22 mouse cellular contexts compared by ENCODE assay signal in genomic region chr1:17451204-17451866, GRCm38 (mm10).
DNase-seq lines count a peak whose midpoint lies in the region; ATAC-seq and TF ChIP-seq lines count a peak whose summit lies in the region.
"Had no signal": no experiment of that assay in that cellular context is flagged by ENCODE, and none has a peak within 500 bp of the region (broad histone marks: within the 10 kb centered on the region; RNA-seq: fewer than 3 reads in every experiment).

No protein-coding gene starts in this region.

- no peaks in the 10 kb centered on the region for H3K9me3 ChIP-seq in heart, postnatal 0 days (replicated peaks; ENCODE audit: control insufficient read depth, low read length)
- no peaks in the 10 kb centered on the region for H3K9me3 ChIP-seq in embryonic facial prominence, embryonic 14.5 days (ENCODE audit: control insufficient read depth, low read length)
- H3K9me3 ChIP-seq in forebrain, embryonic 15.5 days = no peaks in the 10 kb centered on the region
- H3K9me3 ChIP-seq: liver, embryonic 12.5 days; neural tube, embryonic 12.5 days had no signal

- no peak for TF ChIP-seq CTCF in heart, postnatal 0 days (IDR thresholded peaks at IDR 0.05; ENCODE audit: low read depth)

- no peak overlapping the region for H3K4me3 ChIP-seq in heart, postnatal 0 days (ENCODE audit: low read depth, low read length)
- H3K4me3 ChIP-seq in embryonic facial prominence, embryonic 14.5 days (ENCODE audit: low read depth, low read length) = no peak overlapping the region
- H3K4me3 ChIP-seq in forebrain, embryonic 15.5 days = no peak overlapping the region
- H3K4me3 ChIP-seq: left cerebral cortex, adult 2 months; liver, embryonic 12.5 days; neural tube, embryonic 12.5 days had no signal

- no peak for TF ChIP-seq EP300 in heart, postnatal 0 days (IDR thresholded peaks at IDR 0.05; ENCODE audit: low read depth)

- H3K27ac ChIP-seq in heart, postnatal 0 days (ENCODE audit: low read depth) = peak overlapping the region; percentile 19; the same call in 1 of the 2 replicates
- 0 out of 2 replicates have a peak overlapping the region, but pooled peaks have one; percentile 28 for H3K27ac ChIP-seq in embryonic facial prominence, embryonic 14.5 days (replicated peaks; ENCODE audit: low read depth, low read length)
- no peak overlapping the region for H3K27ac ChIP-seq in forebrain, embryonic 15.5 days (replicated peaks)
- H3K27ac ChIP-seq: hindbrain, embryonic 14.5 days; left cerebral cortex, adult 2 months; liver, embryonic 12.5 days; neural tube, embryonic 12.5 days; stomach, postnatal 0 days had no signal

- DNase-seq in heart, postnatal 0 days (ENCODE audit: low spot score) = no peak
- DNase-seq in heart, postnatal 25 days (ENCODE audit: low spot score) = no peak
- peak; percentile 19 for DNase-seq in 416B (ENCODE audit: low read depth)
- peak; percentile 23 for DNase-seq in embryo, embryonic 10 days (ENCODE audit: low spot score)
- peak; percentile 23 for DNase-seq in embryonic facial prominence, embryonic 14.5 days (ENCODE audit: low spot score)
- no peak for DNase-seq in frontal cortex, postnatal 25 days (ENCODE audit: low spot score in 2 of 2)
- DNase-seq: adrenal gland, adult 2 months; cerebellum, adult 8-10 months; heart, postnatal 36 days; kidney, postnatal 10 days; lung, adult 2 months; right cerebral cortex, adult 18-20 months; thymus, postnatal 14 days had no signal

- H3K9ac ChIP-seq in heart, postnatal 0 days (replicated peaks; ENCODE audit: low read depth, low read length) = no peak overlapping the region
- no peak overlapping the region for H3K9ac ChIP-seq in embryonic facial prominence, embryonic 14.5 days (ENCODE audit: low read depth, low read length)
- H3K9ac ChIP-seq in forebrain, embryonic 15.5 days (replicated peaks) = no peak overlapping the region
- H3K9ac ChIP-seq: hindbrain, embryonic 14.5 days; liver, embryonic 12.5 days; neural tube, embryonic 12.5 days had no signal

- ATAC-seq in heart, postnatal 0 days (ENCODE audit: insufficient read depth, low read depth) = no peak
- ATAC-seq in embryonic facial prominence, embryonic 14.5 days (ENCODE audit: low read depth) = no peak
- ATAC-seq in erythroblast, adult 5-6 weeks (replicated peaks; ENCODE audit: low FRiP score, poor library complexity, severe bottlenecking) = no peak
- no peak for ATAC-seq in forebrain, embryonic 15.5 days (replicated peaks)
- ATAC-seq: forebrain, embryonic 14.5 days; liver, embryonic 12.5 days had no signal

- no peaks in the 10 kb centered on the region for H3K27me3 ChIP-seq in heart, postnatal 0 days (ENCODE audit: control insufficient read depth, insufficient read depth, low read length)
- H3K27me3 ChIP-seq in embryonic facial prominence, embryonic 14.5 days (replicated peaks; ENCODE audit: control insufficient read depth, insufficient read depth, low read length) = no peaks in the 10 kb centered on the region
- no peaks in the 10 kb centered on the region for H3K27me3 ChIP-seq in forebrain, embryonic 15.5 days
- H3K27me3 ChIP-seq: liver, embryonic 12.5 days; neural tube, embryonic 12.5 days had no signal

- no peaks in the 10 kb centered on the region for H3K36me3 ChIP-seq in heart, postnatal 0 days (replicated peaks; ENCODE audit: control insufficient read depth, insufficient read depth, low read length)
- no peaks in the 10 kb centered on the region for H3K36me3 ChIP-seq in embryonic facial prominence, embryonic 14.5 days (ENCODE audit: control insufficient read depth, insufficient read depth, low read length)
- no peaks in the 10 kb centered on the region for H3K36me3 ChIP-seq in forebrain, embryonic 15.5 days
- H3K36me3 ChIP-seq: liver, embryonic 12.5 days; neural tube, embryonic 12.5 days had no signal

- intact Hi-C loops in heart, postnatal 25 days (cut with DNase I) = no loop called here

- WGBS in heart, postnatal 0 days = 64% methylated on average over 2 of the region's 2 CpGs
- WGBS in embryonic facial prominence, embryonic 14.5 days = 47% methylated on average over 2 of the region's 2 CpGs
- 82% methylated on average over 2 of the region's 2 CpGs for WGBS in forebrain, embryonic 15.5 days

- no peaks in the 10 kb centered on the region for H3K4me1 ChIP-seq in heart, postnatal 0 days (ENCODE audit: control insufficient read depth, insufficient read depth)
- H3K4me1 ChIP-seq in embryonic facial prominence, embryonic 14.5 days (ENCODE audit: control insufficient read depth, insufficient read depth, low read length) = no peaks in the 10 kb centered on the region
- H3K4me1 ChIP-seq in forebrain, embryonic 15.5 days = no peaks in the 10 kb centered on the region
- H3K4me1 ChIP-seq: liver, embryonic 12.5 days; neural tube, embryonic 12.5 days had no signal

- H3K4me2 ChIP-seq in heart, postnatal 0 days (ENCODE audit: low read depth, low read length) = no peak overlapping the region
- H3K4me2 ChIP-seq in embryonic facial prominence, embryonic 14.5 days (ENCODE audit: low read depth, low read length) = no peak overlapping the region
- H3K4me2 ChIP-seq in forebrain, embryonic 15.5 days (replicated peaks) = no peak overlapping the region
- H3K4me2 ChIP-seq: hindbrain, embryonic 14.5 days; liver, embryonic 12.5 days; midbrain, embryonic 11.5 days; neural tube, embryonic 12.5 days had no signal

Comparison
In these comparisons a context has a peak if more than half of its experiments do, and no peak if none do; other contexts are left out.
1. DNase-seq: peak in 416B (single experiment), embryo, embryonic 10 days (single experiment) and embryonic facial prominence, embryonic 14.5 days (single experiment); none in heart, postnatal 0 days (single experiment), heart, postnatal 25 days (single experiment) and frontal cortex, postnatal 25 days (0 of 2).